Mouse (Mus musculus): ENCODE results near the gene Vmn2r79.
"Not testable (repeated sequence)": the region's sequence is repeated elsewhere in the genome, so short reads cannot be mapped to it uniquely, and the experiment has no call there.

The Vmn2r79 gene

DNA sequence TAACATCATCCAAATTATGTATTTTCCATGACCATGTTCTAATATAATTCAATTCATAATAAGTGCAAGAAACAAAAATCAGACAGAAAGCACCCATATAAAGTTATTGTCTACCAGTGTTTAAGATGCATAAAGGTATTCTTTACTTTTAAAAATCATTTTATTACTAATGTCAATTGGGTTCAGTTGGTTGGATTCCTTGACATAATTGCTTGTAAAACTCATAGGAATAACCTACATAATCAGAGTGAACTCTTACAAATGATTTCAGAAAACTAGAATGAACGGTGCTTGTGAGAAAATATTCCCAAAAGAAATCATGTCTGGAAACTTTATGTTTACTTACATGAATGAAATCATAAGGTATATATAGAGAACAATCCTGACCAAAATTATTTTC lies at the start of gene Vmn2r79:
Vmn2r79 (plus strand) TSS at position 301 of the 400 bp plus-strand sequence.
- DNase-seq (ENCODE audit: low spot score in 2 of 2), result not testable (repeated sequence)

GRCm38 (mm10) chr7:86994700-86995099 lies 1.2 kb upstream of the Vmn2r79 start:
- DNase-seq (ENCODE audit: low spot score in 2 of 2), result no peak

GRCm38 (mm10) chr7:87026486-87026885 lies 30.6 kb downstream of the Vmn2r79 start:
- DNase-seq (ENCODE audit: low spot score in 2 of 2), result not testable (repeated sequence)

DNA sequence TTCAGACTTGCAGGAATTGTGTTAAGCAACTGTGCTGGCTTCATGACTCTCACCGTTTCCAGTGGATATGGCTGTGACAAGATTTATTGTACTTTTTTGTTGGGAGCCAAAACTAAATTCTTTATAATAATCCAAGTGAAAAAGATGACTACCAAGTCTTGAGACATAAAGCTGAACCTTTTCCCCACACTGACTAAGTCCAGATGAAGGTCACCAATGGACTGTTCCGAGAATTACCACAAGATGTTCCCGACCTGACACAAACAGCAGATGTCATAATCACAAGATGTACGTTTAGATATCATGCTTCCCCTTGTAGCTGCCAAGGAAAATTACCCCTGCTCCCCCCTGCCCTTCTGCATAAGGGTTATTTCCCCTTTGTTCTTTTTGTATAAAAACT lies 67.7 kb downstream of the Vmn2r79 start:
- DNase-seq (ENCODE audit: low spot score in 2 of 2), result no peak
